Mouse (Mus musculus) WW6 (cell line): Measurements from ENCODE around the gene Ntn4.

Experiments
- DNase-seq: peaks from one replicate; pipeline ENCODE4 v3.0.0-alpha.2; 2013; ENCODE audit warnings: low read depth, low spot score

The Ntn4 gene

DNA sequence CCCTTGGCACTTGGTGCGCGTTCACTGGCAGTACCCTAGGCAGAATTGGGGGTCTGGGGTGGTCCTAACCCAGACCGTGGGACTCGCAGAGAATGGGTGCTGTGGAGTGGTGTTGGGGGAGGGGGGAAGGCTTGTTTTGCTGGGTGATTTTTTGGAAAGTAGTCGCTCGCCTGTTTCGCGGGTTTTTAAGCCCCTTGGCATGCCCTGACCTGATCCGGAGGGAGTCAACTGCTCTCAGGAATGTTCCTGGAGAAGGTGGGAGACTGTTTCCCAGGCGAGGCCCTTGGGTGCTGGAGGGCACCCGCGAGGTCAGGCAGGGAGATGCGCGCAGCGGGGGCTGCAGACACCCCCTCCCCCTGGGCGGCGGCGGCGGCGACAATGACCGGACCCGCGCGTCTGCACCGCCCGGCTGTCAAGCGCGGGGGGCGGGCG lies at the start of gene Ntn4:
TSS of gene Ntn4 (plus strand) at position 161 of the 432 bp plus-strand sequence.
- no peak for DNase-seq

DNA sequence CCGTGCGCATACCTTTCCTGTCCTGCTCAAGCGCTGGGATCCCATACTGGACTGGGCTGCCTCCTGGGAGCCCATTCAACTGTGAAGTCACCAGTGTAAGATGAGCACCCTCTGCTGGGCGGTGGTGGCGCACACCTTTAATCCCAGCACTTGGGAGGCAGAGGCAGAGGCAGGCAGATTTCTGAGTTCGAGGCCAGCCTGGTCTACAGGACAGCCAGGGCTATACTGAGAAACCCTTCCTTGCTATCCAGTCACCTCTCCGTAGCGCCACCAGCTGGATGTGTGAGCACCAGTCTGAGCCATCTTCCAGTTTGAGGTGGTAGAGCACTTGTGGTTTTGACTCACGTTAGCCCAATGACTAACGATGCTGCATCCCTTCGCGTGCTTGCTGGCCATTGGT lies 48.0 kb upstream of the Ntn4 start:
- peak; percentile 39 for DNase-seq

DNA sequence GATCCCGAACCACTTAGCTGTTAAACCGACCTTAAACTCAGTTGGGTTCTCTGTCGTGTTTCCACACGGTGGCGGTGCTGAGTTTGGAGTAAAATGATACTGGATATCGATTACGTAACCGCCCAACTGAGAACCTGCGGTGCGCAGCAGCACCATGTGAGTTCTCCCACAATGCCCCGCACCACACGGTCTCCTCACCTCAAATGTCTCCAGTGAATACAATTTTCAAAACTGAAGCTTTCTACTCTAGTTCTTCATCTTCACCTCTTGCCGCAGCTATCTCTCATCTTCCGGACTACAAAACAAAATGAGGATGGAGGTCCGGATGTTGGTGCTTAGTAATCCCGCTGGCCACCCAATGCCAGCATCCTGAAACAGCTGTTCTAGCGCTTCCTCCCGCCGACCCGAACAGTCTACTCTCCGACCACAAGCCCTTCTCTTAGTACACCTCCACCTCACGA lies 46.4 kb upstream of the Ntn4 start:
- DNase-seq = peak; percentile 74

DNA sequence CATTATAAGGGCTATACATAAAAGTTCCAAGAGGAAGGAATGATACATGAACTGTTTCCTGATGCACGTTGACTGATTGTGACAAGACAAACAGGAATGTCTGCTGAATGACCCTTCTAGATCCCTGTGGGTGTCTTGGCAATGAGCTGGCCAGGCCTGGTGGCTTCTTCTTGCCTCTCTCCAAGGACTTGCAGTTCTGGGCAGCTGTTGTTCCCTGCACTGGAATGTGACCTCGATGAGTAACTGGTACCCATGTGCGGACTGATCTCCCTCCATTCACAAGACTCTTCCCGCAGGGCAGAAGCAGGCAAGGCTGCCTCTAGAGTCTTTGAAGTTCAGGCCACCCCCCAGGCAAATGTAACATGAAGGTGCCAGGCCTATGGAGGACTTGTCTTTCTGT lies 44.6 kb upstream of the Ntn4 start:
- no peak for DNase-seq

DNA sequence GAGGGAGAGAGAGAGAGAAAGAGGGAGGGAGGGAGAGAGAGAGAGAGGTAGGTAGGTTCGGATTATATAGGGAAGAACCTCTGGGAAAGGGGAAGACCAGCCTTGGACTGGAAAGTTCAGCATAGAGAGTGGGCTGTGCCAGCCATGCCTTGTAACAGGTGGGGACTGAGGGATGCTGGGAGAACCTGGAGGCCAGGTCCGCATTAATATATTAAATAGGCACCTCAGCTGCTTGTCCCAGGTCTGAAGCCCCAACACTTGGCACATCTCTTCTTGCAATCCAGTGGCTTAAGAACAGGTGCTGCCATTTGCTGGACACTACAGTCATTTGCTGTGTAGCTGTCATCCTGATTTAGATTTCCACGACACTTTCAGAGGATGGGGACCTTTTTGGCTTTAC lies 43.8 kb upstream of the Ntn4 start:
- DNase-seq = no peak

DNA sequence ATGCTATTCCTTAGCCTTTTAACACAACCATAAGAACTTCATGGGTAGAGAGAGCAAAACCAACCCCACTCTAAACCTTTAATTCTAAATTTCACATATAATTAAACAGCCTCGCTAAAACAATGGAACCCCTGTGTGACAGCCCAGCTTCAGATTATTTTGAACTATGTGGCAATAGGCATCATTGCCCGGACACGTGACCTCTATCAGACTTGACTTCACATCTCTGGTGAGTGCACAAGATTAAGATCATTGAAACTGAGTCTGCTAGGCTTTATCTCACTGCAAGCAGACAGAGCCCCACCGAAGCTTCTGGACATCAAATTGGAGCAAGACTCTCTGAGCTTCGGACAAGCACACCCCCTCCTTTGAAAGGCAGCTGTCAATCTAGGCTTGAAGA lies 38.2 kb upstream of the Ntn4 start:
- no peak for DNase-seq

DNA sequence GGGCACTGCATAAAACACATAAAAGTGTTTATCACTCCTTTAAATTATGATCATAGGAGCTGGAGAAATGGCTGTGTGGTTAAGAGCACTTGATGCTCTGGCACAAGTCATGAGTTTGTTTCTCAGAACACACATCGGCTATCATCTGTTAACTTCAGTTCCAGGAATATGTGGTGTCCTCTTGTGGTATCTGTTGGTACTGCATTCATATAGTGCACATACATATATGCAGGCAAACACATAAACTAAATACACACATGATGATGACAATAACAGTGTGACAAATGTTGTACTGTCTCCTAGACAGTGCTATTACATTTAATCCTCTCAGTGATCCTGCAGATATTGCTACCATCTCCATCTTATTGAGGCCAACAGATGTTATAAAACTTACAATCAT lies 37.2 kb upstream of the Ntn4 start:
- DNase-seq = no peak

DNA sequence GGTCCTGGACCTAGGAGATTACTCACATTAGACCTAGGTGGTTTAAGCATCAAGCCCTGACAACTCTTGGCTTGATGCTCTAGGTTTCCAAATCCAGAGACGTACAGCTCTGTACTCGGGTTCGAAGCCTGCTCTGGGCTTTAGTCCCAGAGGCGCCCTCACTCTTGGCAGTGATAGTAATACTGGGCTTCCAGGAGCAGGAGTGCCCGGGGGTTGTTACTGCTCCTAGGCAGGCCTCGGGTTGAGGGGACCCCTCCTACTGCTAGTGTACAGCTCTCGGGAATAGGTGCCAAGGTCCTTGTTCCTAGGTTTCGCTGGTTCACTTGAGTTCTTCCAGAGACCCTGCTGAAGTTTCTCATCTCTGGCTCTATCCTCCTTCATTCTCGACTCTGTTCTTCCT lies 34.2 kb upstream of the Ntn4 start:
- no peak for DNase-seq

DNA sequence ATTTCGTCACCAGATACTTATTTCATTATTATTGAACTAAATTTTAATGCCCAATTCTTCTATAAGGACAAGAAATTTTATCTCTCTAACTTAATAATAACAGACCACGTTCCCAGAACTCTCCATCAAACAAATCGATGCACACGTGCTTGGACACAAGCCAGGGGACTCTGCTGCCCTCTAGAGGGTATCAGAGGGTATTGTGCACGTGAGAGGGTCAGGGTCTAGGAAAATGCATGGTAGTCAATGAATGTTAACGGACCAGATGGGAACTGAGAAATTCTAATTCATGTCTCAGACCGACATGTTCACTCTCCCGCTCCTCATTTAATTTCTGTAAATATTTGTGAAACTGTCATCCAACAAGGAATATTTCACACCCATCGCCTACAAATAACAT lies 32.4 kb upstream of the Ntn4 start:
- no peak for DNase-seq

DNA sequence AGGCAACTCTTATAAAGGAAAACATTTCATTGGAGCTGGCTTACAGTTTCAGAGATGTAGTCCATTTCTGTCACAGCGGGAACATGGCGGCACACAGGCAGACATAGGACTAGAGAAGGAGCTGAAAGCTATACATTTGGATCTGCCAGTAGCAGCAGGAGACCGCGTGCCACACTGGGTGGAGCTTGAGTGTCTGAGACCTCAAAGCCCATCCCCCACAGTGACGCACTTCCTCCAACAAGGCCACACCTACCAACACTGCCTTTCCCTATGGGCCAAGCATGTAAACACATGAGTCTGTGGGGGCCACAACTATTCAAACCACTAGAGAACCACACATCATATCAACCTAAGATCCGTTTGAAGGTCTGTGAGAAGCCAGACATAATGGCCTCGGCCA lies 31.2 kb upstream of the Ntn4 start:
- DNase-seq = peak; percentile 66

DNA sequence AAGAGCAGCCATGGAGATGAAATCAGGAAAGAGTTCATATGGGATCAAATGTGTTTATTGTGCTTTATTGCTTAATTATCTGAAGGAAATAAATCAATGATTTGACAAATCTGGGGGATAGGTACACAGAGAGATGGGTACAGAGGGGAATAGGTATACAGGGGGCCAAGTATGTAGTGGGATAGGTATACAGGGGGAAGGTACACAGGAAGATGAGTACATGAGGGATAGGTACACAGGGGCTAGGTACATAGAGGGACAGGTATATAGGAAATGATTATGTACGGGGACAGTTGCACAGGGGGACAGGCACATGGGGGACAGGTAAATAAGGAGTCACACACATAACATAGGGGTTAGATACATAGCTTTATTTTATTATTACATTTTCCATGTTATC lies 29.6 kb upstream of the Ntn4 start:
- DNase-seq = no peak

DNA sequence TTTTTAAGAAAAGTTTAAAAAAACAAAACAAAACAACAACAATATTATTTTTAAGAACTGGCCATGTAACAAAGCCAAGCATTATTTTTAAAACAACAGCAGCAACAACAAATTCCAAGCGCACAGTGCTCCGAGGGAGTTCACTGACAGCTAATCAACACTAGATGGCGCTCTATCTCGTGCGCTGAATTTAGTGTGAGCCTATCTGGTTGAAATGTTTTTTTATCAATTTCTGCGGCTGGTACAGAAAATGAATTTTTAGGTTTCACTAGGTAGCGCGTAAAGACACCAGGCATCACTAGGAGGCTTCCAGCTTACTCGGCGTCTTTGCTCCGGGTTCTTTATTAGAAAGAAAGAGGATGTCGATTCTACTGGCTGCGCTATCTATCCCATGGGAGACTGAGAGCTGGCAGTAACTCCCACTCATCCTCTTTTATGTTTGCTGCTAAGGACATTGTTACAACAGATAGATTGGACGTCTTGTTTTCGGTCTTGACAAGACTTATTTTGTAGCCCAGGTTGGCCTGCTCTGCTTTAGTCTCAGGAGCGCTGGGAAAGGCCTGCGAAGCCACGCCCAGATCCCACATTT lies 29.0 kb upstream of the Ntn4 start:
- DNase-seq = no peak

DNA sequence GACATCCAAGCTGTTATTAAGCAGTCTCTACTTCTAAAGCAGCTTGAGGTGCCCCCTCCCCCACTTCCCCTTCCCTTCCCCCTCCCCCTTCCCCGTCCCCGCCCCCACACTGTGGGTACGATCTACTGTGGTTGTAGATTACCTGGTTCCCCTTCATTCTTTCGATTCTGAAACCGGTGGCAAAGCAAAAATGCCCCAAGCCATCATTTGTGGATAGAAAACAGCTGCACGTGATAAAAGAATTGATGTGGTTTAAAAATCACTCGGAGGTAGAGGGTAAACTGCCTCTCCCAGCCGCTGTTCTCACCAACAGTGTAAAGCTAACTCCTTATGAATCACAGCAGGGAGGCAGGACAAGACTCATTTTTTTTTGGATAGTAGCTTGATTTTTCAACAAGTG lies 25.6 kb upstream of the Ntn4 start:
- DNase-seq = no peak

DNA sequence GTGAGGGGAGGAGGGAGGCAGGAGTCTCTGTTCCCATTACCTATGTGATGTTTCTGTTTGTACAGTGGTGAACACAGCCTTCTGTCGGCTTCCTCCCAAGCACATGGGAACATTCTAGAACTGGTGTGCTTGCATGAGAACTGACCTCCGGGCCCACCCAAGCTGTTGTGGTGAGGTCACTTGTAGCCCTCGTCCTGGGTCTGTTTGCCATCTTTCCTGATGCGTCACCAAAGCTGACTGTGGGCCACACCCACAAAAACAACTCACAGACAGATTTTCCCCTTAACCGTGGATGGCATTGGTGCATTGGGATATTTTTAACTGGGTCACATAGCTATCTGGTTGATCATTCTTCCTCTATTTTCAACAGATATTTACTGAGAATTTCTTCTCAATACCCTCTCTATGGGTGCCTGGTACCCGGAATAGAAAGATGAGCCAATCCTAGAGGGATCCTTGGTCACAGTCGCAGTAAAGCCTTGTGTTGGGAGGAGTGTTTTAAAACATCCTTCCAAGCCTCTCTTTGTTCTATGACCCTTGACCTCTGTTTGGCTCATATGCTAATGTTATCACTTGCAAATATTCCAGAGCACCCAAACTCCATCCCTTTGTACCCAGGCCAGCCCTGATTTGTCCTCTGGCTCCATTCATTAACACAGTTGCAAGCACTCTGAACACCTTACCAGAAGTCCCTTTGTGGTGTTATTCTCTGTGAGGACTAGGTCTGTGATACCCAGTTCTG lies 19.9 kb upstream of the Ntn4 start:
- DNase-seq = no peak

DNA sequence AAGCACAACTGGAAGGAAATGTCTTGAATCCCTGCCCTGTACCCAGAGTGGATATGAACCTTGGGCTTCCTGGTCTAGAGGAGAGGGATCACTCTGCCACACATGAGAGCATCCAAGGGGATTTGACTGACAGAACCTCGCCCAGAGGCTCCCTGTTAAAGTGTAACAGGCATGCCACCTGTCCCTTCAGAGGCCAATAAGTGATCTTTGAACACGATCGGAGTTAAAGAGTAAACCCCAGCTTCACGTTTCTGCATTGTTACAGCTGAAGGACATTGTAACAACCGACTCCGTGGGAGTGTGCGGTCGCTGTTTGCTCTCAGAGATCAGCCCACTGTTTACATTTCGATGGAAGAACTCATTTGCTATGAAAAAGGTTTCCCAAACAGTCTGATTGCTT lies 16.8 kb upstream of the Ntn4 start:
- no peak for DNase-seq

DNA sequence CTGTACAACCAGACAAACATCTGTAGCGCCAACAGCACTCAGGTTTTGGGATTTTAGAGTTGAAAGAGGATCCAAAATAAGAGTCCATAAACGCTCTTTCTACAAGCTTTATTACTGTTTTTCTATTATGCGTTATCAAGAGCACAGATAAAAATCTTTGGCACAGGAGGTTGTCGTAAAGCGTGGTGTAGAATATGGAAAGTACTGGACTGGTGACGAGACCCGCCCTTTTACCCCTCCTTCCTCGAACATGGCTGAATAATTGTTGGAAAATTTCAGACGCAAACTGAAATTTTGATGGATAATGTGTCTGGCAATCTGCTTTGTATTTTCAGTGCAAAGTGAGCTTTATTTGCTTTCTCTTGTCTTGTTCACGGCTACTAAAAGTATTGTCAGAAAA lies 16.3 kb upstream of the Ntn4 start:
- no peak for DNase-seq

DNA sequence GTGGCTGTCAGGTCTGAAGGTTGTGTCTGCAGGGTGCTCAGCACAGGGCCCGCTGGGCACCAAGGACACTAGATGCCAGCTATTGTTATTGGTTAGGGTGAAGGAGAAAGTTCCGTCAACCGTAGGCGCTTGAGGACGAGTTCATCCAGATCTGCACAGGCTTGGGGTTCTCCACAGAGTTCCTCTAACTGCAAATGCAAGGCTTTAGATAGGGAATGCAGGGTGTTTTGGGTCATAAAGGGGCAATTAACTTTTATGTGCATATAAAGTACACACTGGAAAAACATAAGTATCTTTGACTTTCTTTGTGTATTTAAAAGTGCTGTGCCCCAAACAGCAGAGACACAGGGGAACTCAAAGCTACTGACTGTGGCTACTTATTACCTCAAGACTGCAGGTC lies 10.2 kb upstream of the Ntn4 start:
- no peak for DNase-seq

DNA sequence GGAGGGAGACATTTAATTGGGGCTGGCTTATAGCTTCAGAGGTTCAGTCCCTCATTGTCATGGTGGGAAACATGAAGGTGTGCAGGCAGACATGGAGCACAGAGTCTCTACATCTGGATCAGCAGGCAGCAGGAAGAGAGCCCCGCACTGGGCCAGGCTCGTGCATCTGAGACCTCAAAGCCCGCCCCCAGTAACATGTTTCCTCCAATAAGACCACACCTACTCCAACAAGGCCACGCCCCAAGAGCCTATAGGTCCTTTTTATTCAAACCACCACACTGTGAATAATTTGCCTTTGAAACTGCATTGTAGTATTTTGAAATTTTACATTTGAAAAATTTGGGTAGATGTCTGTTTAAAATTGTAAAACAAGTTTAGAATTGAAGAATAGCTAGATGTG lies 8.4 kb upstream of the Ntn4 start:
- no peak for DNase-seq

DNA sequence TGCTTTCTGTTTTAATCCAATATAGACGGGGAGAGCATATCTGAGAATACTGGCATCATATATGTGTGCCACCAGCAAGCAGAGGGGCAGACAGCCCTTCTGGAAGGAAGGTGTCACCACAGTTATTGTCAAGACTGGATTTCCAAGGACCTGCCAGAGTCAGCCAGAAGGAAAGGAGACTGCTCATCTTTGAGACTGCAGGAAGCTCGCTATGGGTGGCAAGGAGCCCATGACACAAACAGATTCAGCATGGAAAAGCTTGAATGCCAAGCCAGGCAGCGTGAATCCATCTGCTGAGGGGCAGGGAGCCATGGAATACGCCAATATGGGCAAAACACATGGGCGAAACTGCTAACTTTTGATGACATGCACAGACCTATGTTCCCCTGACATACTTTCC lies 6.9 kb upstream of the Ntn4 start:
- no peak for DNase-seq

DNA sequence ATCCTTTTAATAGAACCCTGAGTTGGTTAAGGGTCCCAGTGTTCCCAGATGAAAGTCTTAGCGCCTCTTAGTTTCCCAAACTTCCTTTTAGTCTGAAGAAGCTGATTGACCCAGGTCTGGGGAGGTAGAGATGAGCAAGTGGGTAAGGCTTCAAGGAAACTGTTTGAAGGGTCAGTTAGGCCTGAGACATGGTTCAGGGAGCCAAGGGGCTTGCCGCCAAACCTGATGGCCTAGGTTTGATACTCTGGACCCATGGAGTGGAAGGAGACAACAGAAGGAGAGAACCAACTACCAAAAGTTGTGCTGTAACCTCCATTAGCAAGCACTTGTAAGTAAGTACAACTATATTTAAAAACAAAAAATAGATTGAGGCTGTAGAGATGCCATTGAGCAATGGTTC lies 6.5 kb upstream of the Ntn4 start:
- DNase-seq = no peak

DNA sequence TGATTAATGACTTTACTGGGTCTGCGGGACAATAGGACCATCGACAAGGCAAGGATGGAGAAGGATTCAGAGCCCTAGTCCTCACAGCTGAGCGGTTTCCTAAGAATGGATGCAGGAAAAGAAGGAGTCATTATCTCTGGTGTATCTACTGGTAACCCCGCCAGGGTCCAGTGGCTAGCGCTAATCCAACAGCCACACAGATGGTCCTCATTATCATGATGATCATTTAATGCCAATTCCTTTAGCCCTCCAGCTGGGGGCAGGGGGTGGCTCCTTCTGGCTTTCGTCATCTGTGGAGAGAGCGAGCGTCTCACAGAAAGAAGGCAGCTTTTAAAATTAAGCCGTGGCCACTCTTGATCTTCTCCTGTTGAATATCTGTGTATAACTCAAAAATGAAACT lies 4.5 kb upstream of the Ntn4 start:
- DNase-seq = no peak

DNA sequence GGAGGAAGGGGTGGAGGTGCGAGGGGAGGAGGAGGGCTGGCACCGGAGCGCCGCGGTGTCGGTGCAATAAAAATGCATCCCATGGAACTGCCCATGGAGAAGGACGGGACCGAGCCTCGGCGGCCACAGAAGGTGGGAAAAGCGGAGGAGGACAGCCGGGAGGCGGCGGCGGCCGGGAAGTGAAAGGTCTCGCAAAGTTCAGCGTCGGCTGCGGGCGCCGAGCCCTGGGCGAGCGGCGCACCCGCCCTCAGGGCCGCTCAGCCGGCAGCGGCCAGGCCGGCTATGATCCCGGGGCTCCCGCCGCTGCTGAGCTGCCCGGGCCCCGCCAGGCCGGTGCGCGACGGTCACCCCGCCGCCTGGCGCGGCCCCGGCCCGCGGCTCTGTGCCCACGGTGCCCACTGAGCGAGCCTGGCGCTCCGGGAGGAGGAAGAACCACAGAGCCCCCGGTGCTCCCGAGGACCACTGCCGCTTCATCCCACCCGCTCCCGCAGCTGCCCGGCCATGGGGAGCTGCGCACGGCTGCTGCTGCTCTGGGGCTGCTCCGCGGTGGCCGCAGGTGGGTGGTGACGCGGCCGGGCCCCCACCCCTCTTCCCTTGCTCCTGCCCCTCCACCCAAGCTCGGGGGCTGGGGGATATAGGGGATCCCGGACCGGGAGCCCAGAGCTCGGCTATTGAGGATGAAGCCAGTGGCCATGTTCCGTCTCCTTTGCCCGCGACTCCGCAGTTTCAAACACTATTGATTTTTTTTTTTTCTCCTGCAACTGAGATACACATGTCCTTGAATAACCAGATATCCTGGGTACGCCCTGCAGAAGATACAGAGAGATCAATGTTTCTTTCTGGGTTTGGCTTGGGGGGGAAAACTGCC lies 706 bp downstream of the Ntn4 start:
- DNase-seq = no peak
